Mouse (Mus musculus) heart, embryonic 16.5 days (tissue): ENCODE results near the gene Btbd9. TPM values are rescaled to one million over a fixed set of nuclear protein-coding genes. Genes with fewer than 3 reads are reported as not detected.

Source experiments
- ATAC-seq: fragments of 200-750 bp; cut with Nextera tagmentation; replicated peaks from 2 replicates; pipeline ENCODE4 v1.8.0; 2017; ENCODE audit warnings: moderate number of reproducible peaks; ENCODE audit not compliant: insufficient read depth, low FRiP score; ENCODE audit errors: extremely low read depth
- H3K27ac ChIP-seq: fragments of 300-500 bp; sonication (generic); 2 replicates; pipeline ENCODE4 v1.5.1; 2014; ENCODE audit warnings: mild to moderate bottlenecking, low read length, control low read depth, moderate library complexity
- H3K27me3 ChIP-seq: fragments of 300-500 bp; sonication (generic); 2 replicates; pipeline ENCODE4 v1.6.1; 2014; ENCODE audit warnings: low read length, mixed read lengths; ENCODE audit not compliant: control insufficient read depth, insufficient read depth
- H3K36me3 ChIP-seq: fragments of 300-500 bp; sonication (generic); 2 replicates; pipeline ENCODE4 v1.6.1; 2014; ENCODE audit not compliant: control insufficient read depth, insufficient read depth
- H3K4me1 ChIP-seq: fragments of 300-500 bp; sonication (generic); 2 replicates; pipeline ENCODE4 v1.6.1; 2014; ENCODE audit warnings: low read length, mixed read lengths; ENCODE audit not compliant: control insufficient read depth, insufficient read depth
- H3K4me2 ChIP-seq: fragments of 300-500 bp; sonication (generic); 2 replicates; pipeline ENCODE4 v1.6.1; 2014; ENCODE audit warnings: low read depth, mild to moderate bottlenecking, control low read depth, low read length
- H3K4me3 ChIP-seq: fragments of 300-500 bp; sonication (generic); 2 replicates; pipeline ENCODE4 v1.5.1; 2014; ENCODE audit warnings: mild to moderate bottlenecking, control low read depth, low read length
- H3K9ac ChIP-seq: fragments of 300-500 bp; sonication (generic); 2 replicates; pipeline ENCODE4 v1.6.1; 2014; ENCODE audit warnings: low read length, control low read depth
- H3K9me3 ChIP-seq: fragments of 300-500 bp; sonication (generic); replicated peaks from 2 replicates; pipeline ENCODE4 v1.6.1; 2016; ENCODE audit warnings: low read length; ENCODE audit not compliant: control insufficient read depth
- WGBS: fragments of 180-500 bp; shearing (Covaris S2); extraction: QIAGEN DNeasy Blood & Tissue Kit; methylation state at CpG from one replicate; pipeline ENCODE4 v1.1.7; 2014; 5-methylcytosine and 5-hydroxymethylcytosine counted together
- polyA plus RNA-seq: library from polyadenylated mRNA; unstranded; fragments of >200 nt; fragmentation: Nextera tagmentation; extraction: Ambion mirVana; gene quantifications from 2 replicates; pipeline ENCODE4 v1.2.1, GENCODE M21; 2015

Btbd9 gene
- polyA plus RNA-seq, 1 experiment from 2014 or later = 38.9 TPM

DNA sequence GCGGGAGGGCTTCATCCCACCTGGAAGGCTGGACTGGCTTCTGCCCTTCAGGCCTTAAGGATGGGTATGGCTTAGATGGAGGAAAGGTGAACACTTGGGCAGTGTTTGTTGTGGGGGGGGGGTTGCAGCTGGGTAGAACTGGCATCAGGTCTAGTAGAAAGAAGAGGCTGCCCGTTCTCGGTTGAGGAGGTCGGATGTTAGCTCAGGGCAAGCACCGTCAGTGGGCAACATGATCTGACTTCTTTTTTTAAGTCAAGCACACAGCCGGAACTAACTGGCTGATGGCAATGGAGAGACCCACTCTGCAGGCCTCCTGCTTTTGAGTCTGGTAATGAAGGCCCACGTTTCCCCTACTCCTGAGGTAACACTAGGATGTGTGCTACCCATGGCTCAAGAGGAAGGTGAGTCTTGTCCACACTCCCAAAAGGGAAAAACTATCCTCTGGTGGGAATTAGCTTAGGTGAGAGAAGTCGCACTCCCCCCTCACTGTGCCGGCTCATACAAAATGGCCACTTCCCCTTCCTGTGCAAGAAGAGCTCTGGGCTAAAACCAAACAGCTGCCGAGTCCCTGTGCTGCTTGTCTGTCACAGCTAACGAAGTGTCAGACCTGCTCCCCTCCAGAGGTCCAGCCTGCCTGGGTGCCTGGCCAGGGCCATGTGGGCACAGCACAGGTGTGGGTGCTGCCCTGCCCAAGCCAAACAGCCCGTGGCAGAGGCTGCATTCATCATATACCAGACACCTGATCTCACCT is 378.8 kb downstream of the Btbd9 start:
- Histone ChIP-seq H3K9ac (peak overlapping the region; percentile 50), H3K36me3 (peaks cover 3% of the 10 kb centered on the region), H3K27me3 (no peaks in the 10 kb centered on the region), H3K4me1 (peaks cover 88% of the 10 kb centered on the region), H3K4me2 (peak overlapping the region; percentile 31), H3K4me3 (no peak overlapping the region), H3K27ac (peak overlapping the region; percentile 86), H3K9me3 (no peaks in the 10 kb centered on the region)
- ATAC-seq = no peak
- WGBS = 44% methylated on average over 12 of the region's 12 CpGs

DNA sequence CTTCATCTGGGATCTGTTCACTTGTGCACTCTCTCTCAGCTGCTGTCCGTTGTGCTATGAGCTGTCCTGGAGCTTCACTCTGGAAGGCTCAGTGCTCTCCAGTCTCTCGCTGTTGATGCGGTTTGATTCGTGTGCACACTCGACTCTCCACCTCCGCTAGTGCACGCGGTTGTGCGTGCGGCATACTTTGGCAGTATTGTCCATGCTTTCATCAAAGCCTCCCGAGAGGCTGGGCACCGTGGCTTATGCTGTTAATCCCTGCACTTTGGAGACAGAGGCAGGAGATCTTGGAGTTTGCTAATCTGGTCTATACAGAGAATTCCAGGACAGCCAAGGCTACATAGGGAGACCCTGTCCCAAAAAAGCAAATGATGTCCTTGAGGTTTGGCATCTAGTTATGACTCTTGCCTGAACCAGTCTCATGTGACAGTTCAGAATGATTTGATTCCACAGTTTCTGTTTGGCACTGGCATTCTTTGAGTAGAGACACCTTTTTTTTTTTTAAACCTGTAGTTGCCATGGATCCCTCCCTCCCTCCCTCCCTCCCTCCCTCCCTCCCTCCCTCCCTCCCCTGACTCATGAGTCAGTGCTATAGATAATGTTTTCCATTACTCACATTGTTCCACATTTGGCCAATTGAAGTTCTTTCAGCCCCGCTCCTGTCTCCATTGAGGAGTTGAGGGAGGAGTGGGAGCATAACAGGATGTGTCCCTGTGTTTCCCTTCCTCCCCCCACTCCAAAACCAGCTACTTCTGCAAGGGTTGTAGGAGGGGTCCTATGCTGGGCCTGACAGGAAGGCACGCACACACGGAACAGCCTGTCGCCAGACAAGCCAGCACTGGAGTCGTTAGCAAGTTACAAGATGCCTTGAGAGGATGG is 379.6 kb downstream of the Btbd9 start:
- peak; percentile 47 for ATAC-seq
- H3K4me1 ChIP-seq = peaks cover 90% of the 10 kb centered on the region
- H3K9me3 ChIP-seq = no peaks in the 10 kb centered on the region
- peaks cover 4% of the 10 kb centered on the region for H3K36me3 ChIP-seq
- no peak overlapping the region; the same call in 1 of the 2 replicates for H3K9ac ChIP-seq
- no peaks in the 10 kb centered on the region for H3K27me3 ChIP-seq
- H3K4me3 ChIP-seq = no peak overlapping the region
- 42% methylated on average over 17 of the region's 17 CpGs for WGBS
- H3K4me2 ChIP-seq = peak overlapping the region; percentile 31
- H3K27ac ChIP-seq = peak overlapping the region; percentile 87

DNA sequence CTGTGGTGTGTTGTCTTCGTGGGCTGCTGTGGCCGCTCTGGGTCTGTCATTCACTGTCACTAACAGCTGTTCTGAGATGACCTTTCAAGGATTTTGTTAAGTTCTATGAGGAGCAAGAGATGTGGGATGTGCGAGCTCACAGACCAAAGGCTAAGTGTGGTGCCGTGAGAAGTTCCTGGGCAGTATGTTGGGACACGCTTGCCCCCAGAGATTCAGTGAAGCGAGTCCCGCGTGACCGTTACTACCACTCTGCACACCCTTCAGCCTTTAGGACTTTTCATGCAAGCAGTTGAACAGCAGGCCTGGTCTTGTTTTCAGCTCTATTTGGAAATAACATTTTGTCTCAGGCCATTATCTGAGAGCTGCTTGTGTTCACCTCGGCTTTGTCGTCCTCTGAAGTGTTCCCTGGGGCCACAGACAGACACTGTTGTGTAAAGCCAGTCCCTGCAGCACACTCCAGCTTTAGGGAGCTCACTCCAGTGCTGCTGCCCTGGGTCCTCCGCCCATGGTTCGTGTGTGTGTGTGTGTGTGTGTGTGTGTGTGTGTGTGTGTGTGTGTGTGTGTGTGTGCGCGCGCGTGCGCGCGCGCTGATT is 380.6 kb downstream of the Btbd9 start:
- peaks cover 89% of the 10 kb centered on the region for H3K4me1 ChIP-seq
- H3K4me3 ChIP-seq = no peak overlapping the region

DNA sequence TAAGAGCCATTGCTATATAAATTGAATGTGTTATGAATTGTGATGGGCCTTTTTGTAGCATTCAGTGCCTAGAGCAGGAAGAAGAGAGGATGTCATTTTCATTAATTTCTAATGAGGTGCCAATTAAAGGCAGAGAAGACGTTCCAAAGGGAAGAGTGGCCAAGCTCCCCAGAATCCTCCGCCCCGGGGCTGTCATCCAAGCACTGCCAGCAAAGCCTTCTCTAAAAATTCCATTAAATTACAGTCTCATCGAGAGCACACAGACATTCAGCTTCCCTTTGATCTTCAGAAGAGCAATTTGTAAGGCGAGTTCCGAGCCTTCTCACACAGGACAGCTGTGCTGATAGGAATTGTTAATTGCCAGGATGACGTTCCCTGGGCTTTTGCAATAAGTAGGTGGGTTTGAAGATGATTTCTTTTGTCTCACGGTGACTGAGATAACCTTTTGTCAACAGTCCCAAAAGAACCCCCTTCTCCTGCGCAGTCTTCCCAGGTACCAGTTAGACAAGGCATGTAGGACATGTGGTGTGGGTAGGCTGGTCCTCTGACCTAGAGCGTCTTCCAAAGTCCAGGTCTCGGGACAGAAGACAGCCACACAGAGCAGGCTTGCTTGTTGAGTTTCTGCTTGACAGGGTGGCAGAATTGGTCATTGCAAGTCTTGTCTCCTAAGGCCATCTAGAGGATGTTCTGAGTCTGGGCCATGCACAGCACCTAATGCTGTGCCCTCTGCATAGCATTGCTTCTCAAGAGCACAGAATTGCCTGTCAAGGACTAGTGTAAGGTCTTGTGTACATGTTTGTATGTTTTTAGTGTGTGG is 381.5 kb downstream of the Btbd9 start:
- no peaks in the 10 kb centered on the region for H3K9me3 ChIP-seq
- no peaks in the 10 kb centered on the region for H3K27me3 ChIP-seq
- peaks cover 88% of the 10 kb centered on the region for H3K4me1 ChIP-seq
- H3K9ac ChIP-seq = no peak overlapping the region
- no peak for ATAC-seq
- peaks cover 4% of the 10 kb centered on the region for H3K36me3 ChIP-seq
- no peak overlapping the region for H3K4me2 ChIP-seq
- 53% methylated on average over 11 of the region's 11 CpGs for WGBS
- H3K27ac ChIP-seq = peak overlapping the region; percentile 87
- H3K4me3 ChIP-seq = no peak overlapping the region

More for the DNA sequence above, 380.6 kb downstream of the Btbd9 start:
- peaks cover 4% of the 10 kb centered on the region for H3K36me3 ChIP-seq
- no peak overlapping the region for H3K4me2 ChIP-seq
- peak overlapping the region; percentile 87 for H3K27ac ChIP-seq
- H3K9ac ChIP-seq = peak overlapping the region; percentile 51
- WGBS = 49% methylated on average over 14 of the region's 21 CpGs
- H3K9me3 ChIP-seq = no peaks in the 10 kb centered on the region
- no peaks in the 10 kb centered on the region for H3K27me3 ChIP-seq
- no peak for ATAC-seq

DNA sequence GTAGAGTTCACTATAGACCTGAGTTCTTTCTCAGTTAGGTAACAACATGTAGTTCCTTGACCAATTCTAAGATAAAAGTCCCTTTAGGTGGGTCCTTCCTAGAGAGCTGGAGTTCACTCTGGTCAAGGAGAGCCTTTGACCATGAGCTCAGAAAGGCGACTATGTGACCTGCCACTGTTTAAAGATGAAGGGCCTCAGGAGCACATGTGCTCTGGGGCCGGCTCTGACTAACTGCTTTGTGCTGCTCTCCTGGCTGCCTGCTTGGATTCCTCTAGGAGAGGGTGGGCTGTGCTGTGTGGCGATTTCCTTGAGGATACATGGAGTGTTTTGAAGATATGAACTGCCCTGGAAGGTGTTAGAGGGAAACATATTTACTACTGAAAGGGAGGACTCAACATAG is 382.2 kb downstream of the Btbd9 start:
- no peak overlapping the region for H3K4me3 ChIP-seq
- no peak overlapping the region for H3K27ac ChIP-seq
- WGBS = 34% methylated on average over 3 of the region's 3 CpGs
- no peaks in the 10 kb centered on the region for H3K27me3 ChIP-seq
- peaks cover 88% of the 10 kb centered on the region for H3K4me1 ChIP-seq
- H3K9ac ChIP-seq = 0 out of 2 replicates have a peak overlapping the region, but pooled peaks have one; percentile 1
- H3K36me3 ChIP-seq = peaks cover 4% of the 10 kb centered on the region
- no peak overlapping the region for H3K4me2 ChIP-seq
- H3K9me3 ChIP-seq = no peaks in the 10 kb centered on the region
- ATAC-seq = no peak

DNA sequence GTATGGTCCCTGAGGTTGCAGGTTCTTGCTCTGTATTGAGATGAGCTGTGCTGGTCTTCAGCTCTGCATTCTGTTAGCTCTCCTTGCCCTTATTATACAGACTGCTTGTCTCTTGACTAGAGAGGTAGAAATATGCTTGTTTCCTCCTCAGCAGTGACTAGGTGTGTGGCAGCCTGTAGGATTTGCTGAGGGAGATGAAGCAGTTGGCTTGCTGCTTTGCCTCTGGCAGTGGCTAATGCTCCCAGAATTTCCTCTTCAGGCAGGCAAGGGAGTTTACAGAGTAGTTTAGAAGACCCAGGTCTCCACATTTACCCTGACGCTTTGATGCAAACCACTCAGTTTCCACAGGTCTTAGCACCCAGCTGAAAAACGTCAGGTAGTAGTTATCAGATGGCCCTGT is 382.7 kb downstream of the Btbd9 start:
- H3K36me3 ChIP-seq = peaks cover 4% of the 10 kb centered on the region
- H3K4me1 ChIP-seq = peaks cover 84% of the 10 kb centered on the region
- 69% methylated on average over 2 of the region's 2 CpGs for WGBS
- H3K4me3 ChIP-seq = no peak overlapping the region
- H3K9ac ChIP-seq = 0 out of 2 replicates have a peak overlapping the region, but pooled peaks have one; percentile 1
- no peak overlapping the region for H3K4me2 ChIP-seq
- H3K9me3 ChIP-seq = no peaks in the 10 kb centered on the region
- no peaks in the 10 kb centered on the region for H3K27me3 ChIP-seq
- no peak overlapping the region for H3K27ac ChIP-seq
- ATAC-seq = no peak

DNA sequence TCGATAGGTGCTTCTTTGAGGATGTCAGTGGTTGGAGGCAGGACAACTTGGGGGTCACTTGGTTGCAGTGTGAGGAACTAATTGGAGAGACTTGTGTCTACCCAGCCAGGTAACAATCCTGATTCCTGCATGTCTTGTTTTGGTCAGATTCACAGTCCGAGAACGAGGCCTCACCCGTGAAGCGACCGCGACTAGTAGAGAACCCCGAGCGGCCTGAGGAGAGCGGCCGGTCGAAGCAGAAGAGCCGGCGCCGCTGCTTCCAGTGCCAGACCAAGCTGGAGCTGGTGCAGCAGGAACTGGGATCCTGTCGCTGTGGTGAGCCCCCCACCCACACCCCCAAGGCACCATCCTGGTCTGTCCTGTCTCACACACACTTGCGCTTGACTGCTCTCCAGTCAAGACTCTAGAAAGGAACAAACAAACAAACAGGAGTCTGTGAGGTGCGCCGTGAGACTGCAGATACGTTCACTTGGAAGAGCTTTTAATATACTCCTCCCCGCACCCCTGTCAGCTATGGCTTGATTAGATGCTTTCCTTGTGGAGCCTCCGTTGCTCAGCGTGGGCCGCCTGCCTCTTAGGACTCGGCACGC is 383.8 kb downstream of the Btbd9 start:
- Histone ChIP-seq H3K4me2 (no peak overlapping the region), H3K4me1 (peaks cover 84% of the 10 kb centered on the region), H3K27me3 (no peaks in the 10 kb centered on the region), H3K4me3 (no peak overlapping the region), H3K36me3 (peaks cover 4% of the 10 kb centered on the region), H3K27ac (no peak overlapping the region), H3K9ac (peak overlapping the region; percentile 20; the same call in 1 of the 2 replicates), H3K9me3 (no peaks in the 10 kb centered on the region)
- WGBS = 78% methylated on average over 26 of the region's 26 CpGs
- ATAC-seq = no peak

DNA sequence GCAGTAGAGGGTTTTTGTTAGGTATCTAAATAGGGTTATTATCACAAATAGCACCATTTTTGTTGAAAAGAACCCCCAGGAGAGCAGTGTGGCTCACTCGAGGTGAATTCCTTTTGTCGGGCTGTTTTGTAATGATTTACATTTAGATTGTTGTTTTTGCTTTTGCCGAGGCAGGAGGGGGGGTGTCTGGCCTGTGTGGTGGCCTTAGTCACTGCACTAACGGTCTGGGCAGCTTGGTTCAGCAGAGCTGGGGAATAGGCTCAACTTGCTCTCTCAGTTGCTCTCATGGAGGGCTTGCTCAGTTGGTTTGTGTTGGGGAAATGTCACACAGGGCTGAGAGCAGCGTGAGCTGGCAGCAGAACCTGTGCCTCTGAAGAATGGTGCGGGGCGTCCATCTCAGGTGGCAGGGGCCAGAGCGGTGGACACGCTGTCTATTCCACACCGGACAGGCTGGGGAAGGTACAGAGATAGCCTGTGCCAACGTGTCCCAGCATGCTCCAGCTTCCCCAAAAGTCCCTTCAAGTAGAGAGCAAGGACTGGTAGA is 385.1 kb downstream of the Btbd9 start:
- Histone ChIP-seq H3K4me1 (peaks cover 78% of the 10 kb centered on the region), H3K27me3 (no peaks in the 10 kb centered on the region), H3K4me2 (no peak overlapping the region), H3K9ac (0 out of 2 replicates have a peak overlapping the region, but pooled peaks have one; percentile 22), H3K36me3 (peaks cover 4% of the 10 kb centered on the region), H3K27ac (no peak overlapping the region), H3K4me3 (no peak overlapping the region), H3K9me3 (no peaks in the 10 kb centered on the region)
- ATAC-seq = no peak
- WGBS = 73% methylated on average over 11 of the region's 11 CpGs
